Mouse (Mus musculus) hindbrain, postnatal 0 days (tissue): ENCODE data around the gene Brip1. TPM values are rescaled to one million over a fixed set of nuclear protein-coding genes. Genes with fewer than 3 reads are reported as not detected.

Experiments
- ATAC-seq: fragments of 200-750 bp; cut with Nextera tagmentation; 2 replicates; pipeline ENCODE4 v1.8.0; 2017; ENCODE audit warnings: mild to moderate bottlenecking, moderate TSS enrichment, moderate library complexity
- DNase-seq: peaks from one replicate; pipeline ENCODE4 v3.0.0-alpha.2; 2015; ENCODE audit warnings: low spot score
- H3K27ac ChIP-seq: fragments of 300-500 bp; sonication (generic); 2 replicates; pipeline ENCODE4 v1.5.1; 2014; ENCODE audit warnings: mild to moderate bottlenecking
- H3K27me3 ChIP-seq: fragments of 300-500 bp; sonication (generic); 2 replicates; pipeline ENCODE4 v1.6.1; 2014; ENCODE audit warnings: low read length, mixed read lengths; ENCODE audit not compliant: insufficient read depth
- H3K36me3 ChIP-seq: fragments of 300-500 bp; sonication (generic); 2 replicates; pipeline ENCODE4 v1.6.1; 2014; ENCODE audit warnings: low read length, mixed read lengths; ENCODE audit not compliant: insufficient read depth
- H3K4me1 ChIP-seq: fragments of 300-500 bp; sonication (generic); 2 replicates; pipeline ENCODE4 v1.6.1; 2014; ENCODE audit warnings: antibody characterized with exemption, low read length, mixed read lengths; ENCODE audit not compliant: insufficient read depth
- H3K4me2 ChIP-seq: fragments of 300-500 bp; sonication (generic); 2 replicates; pipeline ENCODE4 v1.6.1; 2014; ENCODE audit warnings: low read depth, mild to moderate bottlenecking, low read length, moderate library complexity, mixed read lengths
- H3K4me3 ChIP-seq: fragments of 300-500 bp; sonication (generic); 2 replicates; pipeline ENCODE4 v1.5.1; 2014; ENCODE audit warnings: low read length
- H3K9ac ChIP-seq: fragments of 300-500 bp; sonication (generic); replicated peaks from 2 replicates; pipeline ENCODE4 v1.6.1; 2014; ENCODE audit warnings: mild to moderate bottlenecking, low read length, moderate library complexity, mixed read lengths
- H3K9me3 ChIP-seq: fragments of 300-500 bp; sonication (generic); 2 replicates; pipeline ENCODE4 v1.6.1; 2016; ENCODE audit warnings: low read length, mixed read lengths
- CTCF ChIP-seq: IDR thresholded peaks from 2 replicates; pipeline ENCODE4 v1.5.1; 2016; ENCODE audit warnings: antibody characterized with exemption, control low read depth, low read depth
- WGBS: fragments of 180-500 bp; shearing (Covaris S2); extraction: QIAGEN DNeasy Blood & Tissue Kit; methylation state at CpG from one replicate; pipeline ENCODE4 v1.1.7; 2014; 5-methylcytosine and 5-hydroxymethylcytosine counted together
- polyA plus RNA-seq: library from polyadenylated mRNA; unstranded; fragments of >200 nt; fragmentation: Nextera tagmentation; extraction: Ambion mirVana; gene quantifications from 2 replicates; pipeline ENCODE4 v1.2.1, GENCODE M21; 2015
- total RNA-seq: library from RNA; depleted of rRNA; stranded (reverse); fragments of >200 nt; gene quantifications from 2 replicates; pipeline ENCODE4 v1.2.3, GENCODE M21; 2014

The Brip1 gene
- total and polyA plus RNA-seq, 2 experiments from 2014 or later, result 1.0 to 2.5 TPM

DNA sequence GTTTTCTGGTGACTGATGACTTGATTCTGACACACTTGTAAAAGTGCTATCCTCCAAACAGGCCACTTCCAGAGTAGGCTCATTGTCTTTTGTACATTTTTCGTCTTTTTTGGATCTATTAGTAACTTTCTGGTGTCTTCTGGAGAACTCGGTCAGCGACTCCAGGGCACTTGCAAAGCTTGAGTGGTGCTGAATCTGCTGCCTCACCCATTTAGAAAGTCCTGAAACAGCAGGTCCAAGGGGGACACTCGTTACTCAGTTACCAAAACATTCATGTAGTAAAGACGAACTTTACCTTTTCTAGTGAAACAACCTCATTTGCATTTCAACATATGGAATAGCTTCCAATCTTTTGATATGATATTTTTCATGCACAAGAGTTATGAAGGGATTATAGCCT is 136.1 kb downstream of the Brip1 start:
- Histone ChIP-seq H3K27ac (no peak overlapping the region), H3K27me3 (no peaks in the 10 kb centered on the region), H3K4me2 (no peak overlapping the region), H3K4me1 (no peaks in the 10 kb centered on the region), H3K4me3 (no peak overlapping the region), H3K9me3 (no peaks in the 10 kb centered on the region), H3K36me3 (no peaks in the 10 kb centered on the region), H3K9ac (no peak overlapping the region)
- no peak for DNase-seq
- no peak for ATAC-seq
- 89% methylated on average over 5 of the region's 5 CpGs for WGBS
- TF ChIP-seq CTCF, result no peak

DNA sequence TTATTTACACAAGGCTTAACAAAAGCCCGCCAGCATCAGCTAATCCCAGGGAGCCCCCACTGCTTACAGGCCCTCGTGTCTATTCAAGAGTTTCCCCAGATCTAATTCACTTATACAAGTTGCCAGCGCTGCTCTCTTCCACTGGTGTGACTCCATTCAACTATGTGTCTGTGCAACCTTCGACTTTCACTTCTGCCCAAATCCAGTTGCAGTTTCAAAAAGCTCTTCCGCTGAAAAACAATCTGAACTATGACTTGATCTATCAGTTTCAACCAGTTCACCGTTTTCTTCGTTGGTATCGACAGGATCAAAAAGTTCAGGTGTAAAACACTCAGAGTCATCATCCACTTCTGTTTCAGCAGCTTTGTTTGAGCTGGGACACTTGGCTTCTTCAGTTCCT is 139.8 kb downstream of the Brip1 start:
- Histone ChIP-seq H3K27me3 (no peaks in the 10 kb centered on the region), H3K4me1 (no peaks in the 10 kb centered on the region), H3K9ac (no peak overlapping the region), H3K9me3 (no peaks in the 10 kb centered on the region), H3K36me3 (no peaks in the 10 kb centered on the region), H3K4me2 (no peak overlapping the region), H3K4me3 (no peak overlapping the region), H3K27ac (no peak overlapping the region)
- no peak for TF ChIP-seq CTCF
- WGBS, result 80% methylated on average over 8 of the region's 8 CpGs
- DNase-seq (no peak), ATAC-seq (no peak)

DNA sequence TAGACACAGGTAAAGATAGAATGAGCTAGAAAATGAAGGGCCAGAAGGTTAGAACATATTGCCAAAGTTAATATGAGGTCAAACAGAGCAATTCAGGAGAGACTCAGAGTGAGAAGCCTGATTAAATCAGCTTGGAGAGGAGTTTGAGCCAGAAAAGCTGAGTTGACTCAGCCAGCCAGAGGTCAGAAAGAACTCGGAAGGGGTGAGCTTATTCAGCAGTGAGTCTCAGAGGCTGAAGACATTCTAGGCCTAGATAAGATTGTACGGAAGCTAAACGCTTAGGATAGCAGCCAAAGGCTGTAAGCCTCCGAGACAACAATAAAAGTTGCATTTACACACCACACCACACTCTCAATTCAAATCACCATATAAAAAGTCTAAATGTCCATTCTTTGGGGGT is 141.9 kb downstream of the Brip1 start:
- ATAC-seq (no peak), DNase-seq (no peak)
- Histone ChIP-seq H3K27me3 (no peaks in the 10 kb centered on the region), H3K36me3 (no peaks in the 10 kb centered on the region), H3K4me2 (no peak overlapping the region), H3K4me1 (no peaks in the 10 kb centered on the region), H3K9ac (no peak overlapping the region), H3K9me3 (no peaks in the 10 kb centered on the region), H3K4me3 (no peak overlapping the region), H3K27ac (no peak overlapping the region)
- no peak for TF ChIP-seq CTCF
- WGBS, result 75% methylated on average over 4 of the region's 4 CpGs

DNA sequence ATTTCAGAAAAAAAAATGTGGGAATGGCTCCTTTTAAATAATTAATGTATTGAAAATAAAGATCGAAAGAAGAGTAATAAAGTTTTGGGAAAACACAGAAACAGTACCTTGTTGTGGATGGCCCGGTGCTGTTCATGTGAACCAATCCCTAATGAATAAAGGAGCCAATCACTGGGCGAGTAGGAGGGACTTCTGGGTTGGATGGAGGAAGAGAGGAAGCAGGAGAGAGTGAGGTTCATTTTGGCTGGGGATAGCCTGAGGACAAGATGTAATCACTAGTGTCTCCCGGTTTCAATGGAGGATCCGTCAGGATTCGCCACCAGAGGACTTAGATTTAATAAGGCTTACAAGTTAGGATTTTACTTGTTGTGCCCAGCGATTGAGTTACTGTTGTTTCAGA is 145.2 kb downstream of the Brip1 start:
- H3K27me3 ChIP-seq, result no peaks in the 10 kb centered on the region

DNA sequence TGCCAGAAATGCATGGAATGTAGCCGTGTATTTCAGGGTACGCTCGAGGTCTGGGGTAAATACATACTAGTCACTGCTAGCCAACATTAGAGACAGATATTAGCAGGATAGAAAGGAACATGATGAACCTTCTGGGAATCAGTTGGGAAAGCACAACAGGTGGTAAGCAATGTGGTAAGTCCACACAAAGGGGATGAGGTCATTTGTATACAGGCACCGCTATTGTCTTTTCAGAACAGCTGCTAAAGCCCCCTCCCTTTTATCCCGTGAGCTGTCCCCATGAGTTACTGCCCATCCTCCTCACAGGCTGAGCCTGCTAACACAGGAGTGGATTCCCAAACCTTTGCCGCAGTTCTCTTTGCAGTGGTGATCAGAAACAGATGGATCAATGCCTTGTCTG is 149.6 kb downstream of the Brip1 start:
- Histone ChIP-seq H3K9ac (no peak overlapping the region), H3K9me3 (no peaks in the 10 kb centered on the region), H3K27me3 (no peaks in the 10 kb centered on the region), H3K4me2 (no peak overlapping the region), H3K4me3 (no peak overlapping the region), H3K27ac (no peak overlapping the region), H3K4me1 (no peaks in the 10 kb centered on the region), H3K36me3 (no peaks in the 10 kb centered on the region)
- no peak for ATAC-seq
- DNase-seq, result no peak
- 17% methylated on average over 6 of the region's 6 CpGs for WGBS
- no peak for TF ChIP-seq CTCF

More for the DNA sequence above, 145.2 kb downstream of the Brip1 start:
- Histone ChIP-seq H3K27ac (no peak overlapping the region), H3K36me3 (no peaks in the 10 kb centered on the region), H3K4me3 (no peak overlapping the region), H3K9me3 (no peaks in the 10 kb centered on the region), H3K4me1 (no peaks in the 10 kb centered on the region), H3K4me2 (no peak overlapping the region), H3K9ac (no peak overlapping the region)
- no peak for TF ChIP-seq CTCF
- ATAC-seq, result no peak
- no peak for DNase-seq
- WGBS, result 70% methylated on average over 7 of the region's 7 CpGs

DNA sequence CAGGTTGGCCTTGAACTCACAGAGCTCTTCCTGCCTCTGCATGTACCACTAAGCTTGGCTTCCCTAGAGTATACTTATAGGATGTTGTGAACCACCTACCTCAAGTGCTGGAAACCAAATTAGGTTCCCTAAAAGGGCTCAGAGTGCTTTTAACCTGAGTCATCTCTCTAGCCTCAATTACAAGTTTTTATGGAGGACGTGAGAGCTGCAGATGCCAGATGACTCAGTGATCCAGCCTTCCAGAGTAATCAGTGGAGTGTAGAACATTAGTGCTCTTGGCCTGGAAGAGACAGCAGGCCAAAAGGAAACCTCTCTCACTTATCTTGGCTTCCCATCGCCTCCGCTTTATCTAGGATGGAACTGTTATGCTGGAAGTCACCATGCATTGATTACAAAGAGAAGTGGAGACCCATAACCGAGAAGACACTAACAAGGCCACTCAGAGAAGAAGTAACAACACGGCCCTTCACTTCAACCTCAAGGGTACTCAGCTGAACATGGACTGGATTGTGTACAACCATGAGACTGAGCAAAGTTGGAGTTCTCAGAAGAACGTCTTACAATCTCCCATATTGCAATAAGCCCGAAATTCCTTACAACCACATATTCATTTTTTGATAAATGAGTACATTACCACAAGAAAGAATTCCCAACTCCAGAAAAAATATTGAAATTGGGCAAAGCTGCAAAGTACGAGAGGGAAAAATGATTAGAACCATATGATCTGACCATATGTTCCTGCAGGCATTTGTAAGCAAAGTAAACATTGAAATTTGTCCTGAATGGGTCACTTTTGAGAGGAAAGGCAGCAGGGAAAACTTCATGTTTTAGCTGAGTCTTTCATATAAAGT is 150.3 kb downstream of the Brip1 start:
- Histone ChIP-seq H3K36me3 (no peaks in the 10 kb centered on the region), H3K4me1 (no peaks in the 10 kb centered on the region), H3K4me2 (no peak overlapping the region), H3K4me3 (no peak overlapping the region), H3K27me3 (no peaks in the 10 kb centered on the region), H3K9me3 (no peaks in the 10 kb centered on the region), H3K27ac (no peak overlapping the region), H3K9ac (no peak overlapping the region)
- 81% methylated on average over 8 of the region's 8 CpGs for WGBS
- no peak for TF ChIP-seq CTCF
- ATAC-seq (no peak), DNase-seq (no peak)

DNA sequence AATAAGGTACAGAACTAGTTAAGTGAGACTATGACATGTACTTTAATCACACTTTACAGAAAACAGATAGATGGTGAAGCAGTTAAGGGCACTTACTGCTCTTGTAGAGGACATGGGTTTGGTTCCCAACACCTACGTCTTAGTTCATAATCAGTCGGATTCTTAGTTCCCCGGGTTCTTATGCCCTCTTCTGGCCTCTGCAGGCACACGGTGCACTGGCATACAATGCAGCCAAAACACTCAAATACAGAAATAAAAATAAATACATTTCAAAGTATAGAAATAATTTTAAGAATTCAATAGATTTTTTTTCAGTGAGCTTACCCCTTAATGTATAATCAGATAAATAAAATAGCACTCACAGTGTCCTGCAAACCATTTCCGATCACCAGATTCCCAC is 161.0 kb downstream of the Brip1 start:
- 0 out of 2 replicates have a peak, but pooled peaks have one; percentile 14 for TF ChIP-seq CTCF
- H3K27ac ChIP-seq, result no peak overlapping the region

More for the DNA sequence above, 161.0 kb downstream of the Brip1 start:
- Histone ChIP-seq H3K4me2 (no peak overlapping the region), H3K9ac (no peak overlapping the region), H3K4me1 (no peaks in the 10 kb centered on the region), H3K4me3 (no peak overlapping the region), H3K9me3 (no peaks in the 10 kb centered on the region), H3K36me3 (no peaks in the 10 kb centered on the region), H3K27me3 (no peaks in the 10 kb centered on the region; the same call in 1 of the 2 replicates)
- DNase-seq (no peak), ATAC-seq (no peak)
- WGBS, result 71% methylated on average over 5 of the region's 5 CpGs
